Mouse (Mus musculus) MEL (cell line): Measurements from ENCODE around the gene Scn3b.

Source experiments
- BHLHE40 ChIP-seq: IDR thresholded peaks from 2 replicates; pipeline ENCODE4 v1.6.1; 2012; ENCODE audit warnings: low read depth, mild to moderate bottlenecking, inconsistent platforms, low read length, improper control_type of control experiment, borderline replicate concordance
- CTCF ChIP-seq, 3 experiments: IDR thresholded peaks in 2 of 3; conservative IDR thresholded peaks in 1 of 3; 2 replicates each; pipeline ENCODE4 v1.5.1; 2011 to 2012; ENCODE audit warnings: low read length in 3 of 3, low read depth in 2 of 3, mild to moderate bottlenecking in 2 of 3, improper control_type of control experiment in 1 of 3, inconsistent platforms in 1 of 3, mixed read lengths in 1 of 3, moderate library complexity in 1 of 3; ENCODE audit not compliant: control insufficient read depth in 1 of 3, insufficient read depth in 1 of 3, poor library complexity in 1 of 3, severe bottlenecking in 1 of 3
- EP300 ChIP-seq, 2 experiments: IDR thresholded peaks; 2 replicates each; pipeline ENCODE4 v1.6.1; 2011; ENCODE audit warnings: improper control_type of control experiment in 2 of 2, low read length in 2 of 2, low read depth in 1 of 2, mild to moderate bottlenecking in 1 of 2
- MAFK ChIP-seq: IDR thresholded peaks from 2 replicates; pipeline ENCODE4 v1.6.1; 2011; ENCODE audit warnings: low read depth, mild to moderate bottlenecking, low read length, improper control_type of control experiment, borderline replicate concordance
- MAX ChIP-seq: IDR thresholded peaks from 2 replicates; pipeline ENCODE4 v1.6.1; 2011; ENCODE audit warnings: low read length, improper control_type of control experiment
- MAZ ChIP-seq: IDR thresholded peaks from 2 replicates; pipeline ENCODE4 v1.6.1; 2012; ENCODE audit warnings: low read depth, mild to moderate bottlenecking, inconsistent platforms, low read length, improper control_type of control experiment
- MXI1 ChIP-seq: IDR thresholded peaks from 2 replicates; pipeline ENCODE4 v1.6.1; 2011; ENCODE audit warnings: mild to moderate bottlenecking, low read depth, low read length, improper control_type of control experiment
- NRF1 ChIP-seq: IDR thresholded peaks from 2 replicates; pipeline ENCODE4 v1.6.1; 2014; ENCODE audit warnings: low read depth, mild to moderate bottlenecking, inconsistent platforms, low read length, improper control_type of control experiment, moderate library complexity; ENCODE audit not compliant: poor library complexity, insufficient read depth, severe bottlenecking
- POLR2A ChIP-seq, 2 experiments: IDR thresholded peaks; 2 replicates each; pipeline ENCODE4 v1.6.1; 2011 to 2012; ENCODE audit warnings: low read length in 2 of 2, mild to moderate bottlenecking in 2 of 2, control low read depth in 1 of 2, improper control_type of control experiment in 1 of 2, low read depth in 1 of 2, moderate library complexity in 1 of 2; ENCODE audit not compliant: control insufficient read depth in 1 of 2, insufficient read depth in 1 of 2, poor library complexity in 1 of 2
- SIN3A ChIP-seq: IDR thresholded peaks from 2 replicates; pipeline ENCODE4 v1.6.1; 2012; ENCODE audit warnings: low read length, improper control_type of control experiment, inconsistent platforms
- ZMIZ1 ChIP-seq: IDR thresholded peaks from 2 replicates; pipeline ENCODE4 v1.6.1; 2012; ENCODE audit warnings: low read depth, mild to moderate bottlenecking, inconsistent platforms, low read length, improper control_type of control experiment, moderate library complexity
- ZNF384 ChIP-seq: IDR thresholded peaks from 2 replicates; pipeline ENCODE4 v1.6.1; 2012; ENCODE audit warnings: low read depth, mild to moderate bottlenecking, inconsistent platforms, low read length, improper control_type of control experiment

DNA sequence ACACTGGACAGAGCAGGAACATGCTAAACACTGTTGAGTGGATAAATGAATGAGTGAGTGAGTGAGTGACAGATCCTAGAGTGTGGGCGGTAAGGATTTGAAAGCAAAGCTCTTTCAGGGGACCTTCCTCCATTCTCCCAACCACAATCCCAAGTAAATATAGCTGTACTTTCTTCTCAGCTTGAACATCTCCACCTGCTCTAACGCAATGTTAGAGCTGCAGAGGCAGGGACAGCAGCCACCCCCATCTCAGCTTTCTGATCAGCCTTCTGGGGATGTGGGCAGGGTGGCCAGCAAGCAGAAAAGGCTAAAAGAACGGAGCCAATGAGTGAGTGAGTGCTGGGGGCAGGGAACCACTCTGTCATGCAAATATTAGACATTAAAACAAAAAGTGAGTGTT is 38.0 kb upstream of the Scn3b start:
- TF ChIP-seq CTCF (IDR thresholded peaks at IDR 0.05 in 2 of 3, conservative IDR thresholded peaks at IDR 0.05 in 1 of 3; ENCODE audit: control insufficient read depth in 1 of 3, insufficient read depth in 1 of 3, low read depth in 2 of 3, low read length in 3 of 3, poor library complexity in 1 of 3, severe bottlenecking in 1 of 3) = no peak
- no peak for TF ChIP-seq MAZ
- no peak for TF ChIP-seq POLR2A (IDR thresholded peaks at IDR 0.05; ENCODE audit: control insufficient read depth in 1 of 2, insufficient read depth in 1 of 2, low read depth in 1 of 2, low read length in 2 of 2, poor library complexity in 1 of 2)
- TF ChIP-seq ZNF384 = no peak
- TF ChIP-seq MAFK = no peak
- TF ChIP-seq MXI1 = no peak
- TF ChIP-seq BHLHE40 = no peak
- no peak for TF ChIP-seq SIN3A
- TF ChIP-seq NRF1 = no peak
- TF ChIP-seq ZMIZ1 = no peak
- TF ChIP-seq EP300 (IDR thresholded peaks at IDR 0.05; ENCODE audit: low read depth in 1 of 2, low read length in 2 of 2) = no peak
- TF ChIP-seq MAX = no peak
